Mouse (Mus musculus) thymus, adult 2 months (tissue): ENCODE results near the gene Prame. TPM values are rescaled to one million over a fixed set of nuclear protein-coding genes. Genes with fewer than 3 reads are reported as not detected.
"Not testable (repeated sequence)": the region's sequence is repeated elsewhere in the genome, so short reads cannot be mapped to it uniquely, and the experiment has no call there.

ENCODE experiments used
- DNase-seq: peaks from one replicate; pipeline ENCODE4 v3.0.0; 2021
- H3K27ac ChIP-seq: fragments of 200-500 bp; 2 replicates; pipeline ENCODE4 v1.5.1; 2012; ENCODE audit warnings: low read length, control low read depth; ENCODE audit not compliant: control insufficient read depth, insufficient read depth
- H3K27me3 ChIP-seq: fragments of 200-500 bp; 2 replicates; pipeline ENCODE4 v1.6.1; 2012; ENCODE audit warnings: mild to moderate bottlenecking, low read length, moderate library complexity, mixed read lengths; ENCODE audit not compliant: control insufficient read depth, insufficient read depth
- H3K36me3 ChIP-seq: fragments of 200-500 bp; 2 replicates; pipeline ENCODE4 v1.6.1; 2012; ENCODE audit warnings: mild to moderate bottlenecking, low read length, moderate library complexity; ENCODE audit not compliant: control insufficient read depth, insufficient read depth
- H3K4me1 ChIP-seq: fragments of 200-500 bp; replicated peaks from 2 replicates; pipeline ENCODE4 v1.6.1; 2012; ENCODE audit warnings: low read length; ENCODE audit not compliant: control insufficient read depth, insufficient read depth
- H3K4me3 ChIP-seq: fragments of 200-500 bp; 2 replicates; pipeline ENCODE4 v1.5.1; 2012; ENCODE audit warnings: mild to moderate bottlenecking, low read length, control low read depth, moderate library complexity; ENCODE audit not compliant: control insufficient read depth, insufficient read depth
- WGBS: fragments of 180-500 bp; shearing (Covaris S2); methylation state at CpG from one replicate; pipeline ENCODE4 v1.1.7; 2018; 5-methylcytosine and 5-hydroxymethylcytosine counted together
- polyA plus RNA-seq: library from polyadenylated mRNA; depleted of rRNA; stranded (reverse); fragments of >200 nt; gene quantifications from 2 replicates; pipeline ENCODE4 v1.2.3, GENCODE M21; 2012; rRNA removed

Prame gene
- polyA plus RNA-seq, 1 experiment: not detected

- H3K4me1 ChIP-seq, H3K27me3 ChIP-seq, H3K36me3 ChIP-seq, H3K27ac ChIP-seq, H3K4me3 ChIP-seq: not testable (repeated sequence)
- DNase-seq: peak; percentile 34
- WGBS: 6% methylated on average over 4 of the region's 4 CpGs
Observed at GRCm38 (mm10) chrX:135564934-135565333, 62.6 kb downstream of the Prame start.

Other genes with a start within 250 kb of the Prame start
- not detected in 2 replicates for gene Gm7903, start 193.9 kb downstream of the Prame start, polyA plus RNA-seq
- not detected in 2 replicates for gene AV320801, start 133.1 kb downstream of the Prame start, polyA plus RNA-seq
- 0.19 TPM in 1 of 2 replicates, not detected in the other for gene Nxf7, start 28.9 kb downstream of the Prame start, polyA plus RNA-seq
- not detected in 2 replicates for gene Tcp11x2, start 66.1 kb upstream of the Prame start, polyA plus RNA-seq
- not detected in 2 replicates for gene Tmsb15a, start 97.6 kb upstream of the Prame start, polyA plus RNA-seq
- gene Armcx5, start 115.0 kb upstream of the Prame start, polyA plus RNA-seq: 2.0 and 2.1 TPM in 2 replicates
- 19.9 and 20.3 TPM in 2 replicates for gene Gprasp1, start 115.0 kb upstream of the Prame start, polyA plus RNA-seq
- gene Bhlhb9, start 169.9 kb upstream of the Prame start, polyA plus RNA-seq: 11.5 and 14.6 TPM in 2 replicates
- gene Gprasp2, start 211.3 kb upstream of the Prame start, polyA plus RNA-seq: 5.0 and 14.9 TPM in 2 replicates